Mouse (Mus musculus): Measurements from ENCODE around the gene E130308A19Rik. TPM values are rescaled to one million over a fixed set of nuclear protein-coding genes. Genes with fewer than 3 reads are reported as not detected.

Gene E130308A19Rik
- polyA plus RNA-seq (2016; fragmentation: Nextera tagmentation; extraction: Ambion mirVana) = 35.2 and 36.3 TPM in 2 replicates

GRCm38 (mm10) chr4:59625998-59626910 lies at the start of gene E130308A19Rik:
Gene E130308A19Rik, plus strand, starts transcription at chr4:59626211.
- Histone ChIP-seq H3K36me3 (no peaks in the 10 kb centered on the region), H3K9ac (replicated peaks) (peak within 1 kb of the TSS; percentile 86), H3K27me3 (no peaks in the 10 kb centered on the region), H3K9me3 (no peaks in the 10 kb centered on the region), H3K4me1 (replicated peaks) (peaks cover 15% of the 10 kb centered on the region), H3K4me3 (replicated peaks) (peak within 1 kb of the TSS; percentile 95), H3K4me2 (peak within 1 kb of the TSS; percentile 76), H3K27ac (peak within 1 kb of the TSS; percentile 86)
- ATAC-seq (ENCODE audit: insufficient number of reproducible peaks, insufficient read depth, low FRiP score, low TSS enrichment, low read depth) = peak; percentile 91
- under 1% methylated on average over 96 of the region's 120 CpGs for WGBS

- Histone ChIP-seq H3K4me1 (replicated peaks) (peaks cover 6% of the 10 kb centered on the region; the same call in 1 of the 2 replicates), H3K27me3 (0 out of 2 replicates have a peak, but pooled peaks cover 3% of the 10 kb centered on the region), H3K36me3 (no peaks in the 10 kb centered on the region), H3K27ac (peak overlapping the region; percentile 30), H3K9ac (replicated peaks) (peak overlapping the region; percentile 63), H3K4me2 (peak overlapping the region; percentile 61), H3K4me3 (replicated peaks) (peak overlapping the region; percentile 67), H3K9me3 (no peaks in the 10 kb centered on the region)
- no peak for ATAC-seq (ENCODE audit: insufficient number of reproducible peaks, insufficient read depth, low FRiP score, low TSS enrichment, low read depth)
- under 1% methylated on average over 23 of the region's 23 CpGs for WGBS
These were observed 45.3 kb upstream of the E130308A19Rik start for GRCm38 (mm10) chr4:59580495-59581281.

- peaks cover 6% of the 10 kb centered on the region; the same call in 1 of the 2 replicates for H3K4me1 ChIP-seq (replicated peaks)
- no peaks in the 10 kb centered on the region for H3K36me3 ChIP-seq
- H3K4me2 ChIP-seq = peak within 1 kb of the TSS; percentile 61
- 0 out of 2 replicates have a peak, but pooled peaks cover 3% of the 10 kb centered on the region for H3K27me3 ChIP-seq
- peak within 1 kb of the TSS; percentile 67 for H3K4me3 ChIP-seq (replicated peaks)
- peak within 1 kb of the TSS; percentile 63 for H3K9ac ChIP-seq (replicated peaks)
- 1% methylated on average over 61 of the region's 61 CpGs for WGBS
- peak within 1 kb of the TSS; percentile 41 for H3K27ac ChIP-seq
- no peaks in the 10 kb centered on the region for H3K9me3 ChIP-seq
- ATAC-seq (ENCODE audit: insufficient number of reproducible peaks, insufficient read depth, low FRiP score, low TSS enrichment, low read depth) = peak; percentile 93
These were observed 44.5 kb upstream of the E130308A19Rik start, which contains the start of gene Hsdl2 for GRCm38 (mm10) chr4:59581314-59582185. Gene Hsdl2, plus strand, starts transcription at chr4:59581563.

- ATAC-seq (ENCODE audit: insufficient number of reproducible peaks, insufficient read depth, low FRiP score, low TSS enrichment, low read depth) = no peak
- Histone ChIP-seq H3K27me3 (0 out of 2 replicates have a peak, but pooled peaks cover 3% of the 10 kb centered on the region), H3K9me3 (no peaks in the 10 kb centered on the region), H3K4me1 (replicated peaks) (peaks cover 6% of the 10 kb centered on the region; the same call in 1 of the 2 replicates), H3K4me2 (peak overlapping the region; percentile 61), H3K4me3 (replicated peaks) (peak overlapping the region; percentile 67), H3K9ac (replicated peaks) (peak overlapping the region; percentile 63; the same call in 1 of the 2 replicates), H3K27ac (no peak overlapping the region), H3K36me3 (no peaks in the 10 kb centered on the region)
- 33% methylated on average over 6 of the region's 6 CpGs for WGBS
These were observed 43.8 kb upstream of the E130308A19Rik start for GRCm38 (mm10) chr4:59582186-59582585.

GRCm38 (mm10) chr4:59585097-59585496 lies 40.9 kb upstream of the E130308A19Rik start:
- H3K27me3 ChIP-seq = no peaks in the 10 kb centered on the region
- no peak overlapping the region for H3K4me3 ChIP-seq (replicated peaks)
- H3K36me3 ChIP-seq = no peaks in the 10 kb centered on the region
- ATAC-seq (ENCODE audit: insufficient number of reproducible peaks, insufficient read depth, low FRiP score, low TSS enrichment, low read depth) = no peak
- H3K4me2 ChIP-seq = no peak overlapping the region
- no peaks in the 10 kb centered on the region for H3K9me3 ChIP-seq
- no peak overlapping the region for H3K9ac ChIP-seq (replicated peaks)
- WGBS = 82% methylated on average over 5 of the region's 5 CpGs
- H3K27ac ChIP-seq = no peak overlapping the region
- H3K4me1 ChIP-seq (replicated peaks) = peaks cover 5% of the 10 kb centered on the region; the same call in 1 of the 2 replicates

GRCm38 (mm10) chr4:59587215-59587871 lies 38.7 kb upstream of the E130308A19Rik start:
- H3K36me3 ChIP-seq = no peaks in the 10 kb centered on the region
- H3K27me3 ChIP-seq = no peaks in the 10 kb centered on the region
- no peak for ATAC-seq (ENCODE audit: insufficient number of reproducible peaks, insufficient read depth, low FRiP score, low TSS enrichment, low read depth)
- no peaks in the 10 kb centered on the region for H3K4me1 ChIP-seq (replicated peaks)
- 72% methylated on average over 2 of the region's 2 CpGs for WGBS
- no peaks in the 10 kb centered on the region for H3K9me3 ChIP-seq
- H3K27ac ChIP-seq = no peak overlapping the region
- H3K4me3 ChIP-seq (replicated peaks) = no peak overlapping the region
- H3K9ac ChIP-seq (replicated peaks) = no peak overlapping the region
- H3K4me2 ChIP-seq = no peak overlapping the region

- H3K9ac ChIP-seq (replicated peaks) = no peak overlapping the region
- ATAC-seq (ENCODE audit: insufficient number of reproducible peaks, insufficient read depth, low FRiP score, low TSS enrichment, low read depth) = no peak
- H3K27ac ChIP-seq = no peak overlapping the region
- H3K4me3 ChIP-seq (replicated peaks) = no peak overlapping the region
- H3K9me3 ChIP-seq = no peaks in the 10 kb centered on the region
- no peaks in the 10 kb centered on the region for H3K4me1 ChIP-seq (replicated peaks)
- no peaks in the 10 kb centered on the region for H3K27me3 ChIP-seq
- WGBS = 96% methylated on average over 1 of the region's 1 CpGs
- no peaks in the 10 kb centered on the region for H3K36me3 ChIP-seq
- no peak overlapping the region for H3K4me2 ChIP-seq
These were observed 38.2 kb upstream of the E130308A19Rik start for GRCm38 (mm10) chr4:59587872-59588226.

GRCm38 (mm10) chr4:59594614-59595013 lies 31.4 kb upstream of the E130308A19Rik start:
- H3K9ac ChIP-seq (replicated peaks) = no peak overlapping the region
- 67% methylated on average over 2 of the region's 2 CpGs for WGBS
- H3K4me3 ChIP-seq (replicated peaks) = no peak overlapping the region
- H3K4me2 ChIP-seq = no peak overlapping the region
- peaks cover 4% of the 10 kb centered on the region; the same call in 1 of the 2 replicates for H3K36me3 ChIP-seq
- H3K9me3 ChIP-seq = no peaks in the 10 kb centered on the region
- no peak for ATAC-seq (ENCODE audit: insufficient number of reproducible peaks, insufficient read depth, low FRiP score, low TSS enrichment, low read depth)
- H3K4me1 ChIP-seq (replicated peaks) = no peaks in the 10 kb centered on the region
- no peaks in the 10 kb centered on the region for H3K27me3 ChIP-seq
- H3K27ac ChIP-seq = no peak overlapping the region

GRCm38 (mm10) chr4:59596556-59596955 lies 29.5 kb upstream of the E130308A19Rik start:
- Histone ChIP-seq H3K36me3 (peaks cover 4% of the 10 kb centered on the region; the same call in 1 of the 2 replicates), H3K27ac (no peak overlapping the region), H3K4me1 (replicated peaks) (no peaks in the 10 kb centered on the region), H3K9me3 (no peaks in the 10 kb centered on the region), H3K27me3 (no peaks in the 10 kb centered on the region), H3K4me2 (no peak overlapping the region), H3K9ac (replicated peaks) (no peak overlapping the region), H3K4me3 (replicated peaks) (no peak overlapping the region)
- ATAC-seq (ENCODE audit: insufficient number of reproducible peaks, insufficient read depth, low FRiP score, low TSS enrichment, low read depth) = no peak
- 95% methylated on average over 2 of the region's 2 CpGs for WGBS

- no peak overlapping the region for H3K27ac ChIP-seq
- no peaks in the 10 kb centered on the region for H3K9me3 ChIP-seq
- ATAC-seq (ENCODE audit: insufficient number of reproducible peaks, insufficient read depth, low FRiP score, low TSS enrichment, low read depth) = no peak
These were observed 23.3 kb upstream of the E130308A19Rik start for GRCm38 (mm10) chr4:59602704-59603103.

More at GRCm38 (mm10) chr4:59602704-59603103, 23.3 kb upstream of the E130308A19Rik start:
- H3K4me1 ChIP-seq (replicated peaks) = no peaks in the 10 kb centered on the region
- H3K4me3 ChIP-seq (replicated peaks) = no peak overlapping the region
- H3K27me3 ChIP-seq = no peaks in the 10 kb centered on the region
- no peaks in the 10 kb centered on the region for H3K36me3 ChIP-seq
- H3K9ac ChIP-seq (replicated peaks) = no peak overlapping the region
- no peak overlapping the region for H3K4me2 ChIP-seq
- WGBS = 88% methylated on average over 4 of the region's 4 CpGs

Data from limb, embryonic 12.5 days (tissue).